Mouse (Mus musculus) MEL (cell line): ENCODE data around the gene Pip5k1c. TPM values are rescaled to one million over a fixed set of nuclear protein-coding genes. Genes with fewer than 3 reads are reported as not detected.

ENCODE experiments used
- DNase-seq: peaks from one replicate; pipeline ENCODE4 v3.0.0; 2011; ENCODE audit warnings: low read depth, low spot score
- H3K27ac ChIP-seq: 2 replicates; pipeline ENCODE4 v1.5.1; 2012; ENCODE audit warnings: low read depth, mild to moderate bottlenecking, control low read depth, low read length, moderate library complexity; ENCODE audit not compliant: control insufficient read depth
- H3K27me3 ChIP-seq, 2 experiments: fragments of 150-350 bp in 1 of 2; sonication (generic) in 1 of 2; 2 replicates each; pipeline ENCODE4 v1.6.1; 2012; ENCODE audit warnings: low read length in 2 of 2, mild to moderate bottlenecking in 2 of 2, improper control_type of control experiment in 1 of 2, moderate library complexity in 1 of 2; ENCODE audit not compliant: insufficient read depth in 2 of 2, control insufficient read depth in 1 of 2
- H3K36me3 ChIP-seq, 2 experiments: 2 replicates each; pipeline ENCODE4 v1.6.1; 2012 to 2014; ENCODE audit warnings: low read length in 2 of 2, improper control_type of control experiment in 1 of 2, inconsistent platforms in 1 of 2, mild to moderate bottlenecking in 1 of 2; ENCODE audit not compliant: insufficient read depth in 2 of 2, control insufficient read depth in 1 of 2
- H3K4me1 ChIP-seq, 2 experiments: fragments of 150-350 bp in 1 of 2; sonication (generic) in 1 of 2; 2 replicates each; pipeline ENCODE4 v1.6.1; 2012; ENCODE audit warnings: low read length in 2 of 2, improper control_type of control experiment in 1 of 2, mild to moderate bottlenecking in 1 of 2; ENCODE audit not compliant: insufficient read depth in 2 of 2, control insufficient read depth in 1 of 2
- H3K4me3 ChIP-seq, 2 experiments: fragments of 150-350 bp in 1 of 2; sonication (generic) in 1 of 2; 2 replicates each; pipeline ENCODE4 v1.5.1; 2012; ENCODE audit warnings: low read depth in 2 of 2, low read length in 2 of 2, mild to moderate bottlenecking in 2 of 2, moderate library complexity in 2 of 2, control low read depth in 1 of 2, improper control_type of control experiment in 1 of 2; ENCODE audit not compliant: control insufficient read depth in 1 of 2, insufficient read depth in 1 of 2
- H3K79me2 ChIP-seq: 2 replicates; pipeline ENCODE4 v1.6.1; 2012; ENCODE audit warnings: mild to moderate bottlenecking, low read length, moderate library complexity; ENCODE audit not compliant: control insufficient read depth, poor library complexity, insufficient read depth
- H3K9ac ChIP-seq: 2 replicates; pipeline ENCODE4 v1.6.1; 2012; ENCODE audit warnings: low read depth, mild to moderate bottlenecking, control low read depth, low read length, moderate library complexity; ENCODE audit not compliant: control insufficient read depth, poor library complexity, severe bottlenecking
- H3K9me3 ChIP-seq: fragments of 150-350 bp; sonication (generic); replicated peaks from 2 replicates; pipeline ENCODE4 v1.6.1; 2012; ENCODE audit warnings: mild to moderate bottlenecking, low read length, improper control_type of control experiment, moderate library complexity; ENCODE audit not compliant: insufficient read depth
- BHLHE40 ChIP-seq: IDR thresholded peaks from 2 replicates; pipeline ENCODE4 v1.6.1; 2012; ENCODE audit warnings: low read depth, mild to moderate bottlenecking, inconsistent platforms, low read length, improper control_type of control experiment, borderline replicate concordance
- CHD1 ChIP-seq: IDR thresholded peaks from 2 replicates; pipeline ENCODE4 v1.6.1; 2012; ENCODE audit warnings: low read depth, mild to moderate bottlenecking, inconsistent platforms, low read length, improper control_type of control experiment
- CHD2 ChIP-seq: IDR thresholded peaks from 2 replicates; pipeline ENCODE4 v1.6.1; 2011; ENCODE audit warnings: low read length, improper control_type of control experiment
- E2F4 ChIP-seq: IDR thresholded peaks from 2 replicates; pipeline ENCODE4 v1.6.1; 2011; ENCODE audit warnings: low read depth, low read length, improper control_type of control experiment, borderline replicate concordance
- ELF1 ChIP-seq: IDR thresholded peaks from 2 replicates; pipeline ENCODE4 v1.6.1; 2014; ENCODE audit warnings: low read depth, mild to moderate bottlenecking, inconsistent platforms, low read length, improper control_type of control experiment, moderate library complexity
- EP300 ChIP-seq, 2 experiments: IDR thresholded peaks; 2 replicates each; pipeline ENCODE4 v1.6.1; 2011; ENCODE audit warnings: improper control_type of control experiment in 2 of 2, low read length in 2 of 2, low read depth in 1 of 2, mild to moderate bottlenecking in 1 of 2
- ETS1 ChIP-seq: IDR thresholded peaks from 2 replicates; pipeline ENCODE4 v1.6.1; 2012; ENCODE audit warnings: low read depth, mild to moderate bottlenecking, inconsistent platforms, low read length, improper control_type of control experiment, moderate library complexity
- GABPA ChIP-seq: IDR thresholded peaks from 2 replicates; pipeline ENCODE4 v1.6.1; 2012; ENCODE audit warnings: low read depth, mild to moderate bottlenecking, inconsistent platforms, low read length, improper control_type of control experiment, moderate library complexity
- HCFC1 ChIP-seq: IDR thresholded peaks from 2 replicates; pipeline ENCODE4 v1.6.1; 2012; ENCODE audit warnings: low read depth, mild to moderate bottlenecking, inconsistent platforms, low read length, improper control_type of control experiment, moderate library complexity
- JUND ChIP-seq: IDR thresholded peaks from 2 replicates; pipeline ENCODE4 v1.6.1; 2011; ENCODE audit warnings: low read depth, mild to moderate bottlenecking, improper control_type of control experiment, low read length
- MAFK ChIP-seq: IDR thresholded peaks from 2 replicates; pipeline ENCODE4 v1.6.1; 2011; ENCODE audit warnings: low read depth, mild to moderate bottlenecking, low read length, improper control_type of control experiment, borderline replicate concordance
- MAZ ChIP-seq: IDR thresholded peaks from 2 replicates; pipeline ENCODE4 v1.6.1; 2012; ENCODE audit warnings: low read depth, mild to moderate bottlenecking, inconsistent platforms, low read length, improper control_type of control experiment
- MXI1 ChIP-seq: IDR thresholded peaks from 2 replicates; pipeline ENCODE4 v1.6.1; 2011; ENCODE audit warnings: mild to moderate bottlenecking, low read depth, low read length, improper control_type of control experiment
- MYC ChIP-seq: IDR thresholded peaks from 2 replicates; pipeline ENCODE4 v1.6.1; 2011; ENCODE audit warnings: low read depth, mild to moderate bottlenecking, low read length, improper control_type of control experiment, moderate library complexity
- NRF1 ChIP-seq: IDR thresholded peaks from 2 replicates; pipeline ENCODE4 v1.6.1; 2014; ENCODE audit warnings: low read depth, mild to moderate bottlenecking, inconsistent platforms, low read length, improper control_type of control experiment, moderate library complexity; ENCODE audit not compliant: poor library complexity, insufficient read depth, severe bottlenecking
- POLR2AphosphoS2 ChIP-seq: IDR thresholded peaks from 2 replicates; pipeline ENCODE4 v1.6.1; 2011; ENCODE audit warnings: low read length, improper control_type of control experiment
- RCOR1 ChIP-seq: IDR thresholded peaks from 2 replicates; pipeline ENCODE4 v1.6.1; 2012; ENCODE audit warnings: low read depth, mild to moderate bottlenecking, inconsistent platforms, low read length, improper control_type of control experiment
- TBP ChIP-seq: IDR thresholded peaks from 2 replicates; pipeline ENCODE4 v1.8.0; 2011; ENCODE audit warnings: low read depth, low read length, improper control_type of control experiment
- TCF12 ChIP-seq: IDR thresholded peaks from 2 replicates; pipeline ENCODE4 v1.6.1; 2014; ENCODE audit warnings: low read depth, mild to moderate bottlenecking, inconsistent platforms, low read length, improper control_type of control experiment, moderate library complexity
- UBTF ChIP-seq: IDR thresholded peaks from 2 replicates; pipeline ENCODE4 v1.6.1; 2012; ENCODE audit warnings: low read depth, mild to moderate bottlenecking, inconsistent platforms, low read length, improper control_type of control experiment, moderate library complexity, borderline replicate concordance; ENCODE audit not compliant: insufficient read depth
- USF1 ChIP-seq: IDR thresholded peaks from 2 replicates; pipeline ENCODE4 v1.6.1; 2014; ENCODE audit warnings: low read depth, mild to moderate bottlenecking, inconsistent platforms, low read length, improper control_type of control experiment, moderate library complexity
- ZC3H11A ChIP-seq: IDR thresholded peaks from 2 replicates; pipeline ENCODE4 v1.6.1; 2012; ENCODE audit warnings: low read depth, mild to moderate bottlenecking, inconsistent platforms, low read length, improper control_type of control experiment
- ZKSCAN1 ChIP-seq: IDR thresholded peaks from 2 replicates; pipeline ENCODE4 v1.6.1; 2012; ENCODE audit warnings: low read depth, mild to moderate bottlenecking, inconsistent platforms, low read length, improper control_type of control experiment, moderate library complexity
- polyA plus RNA-seq, 2 experiments: library from polyadenylated mRNA; stranded (reverse) in 1 of 2; unstranded in 1 of 2; fragments of >175 nt in 1 of 2; fragments of >200 nt in 1 of 2; gene quantifications; 2 replicates each; pipeline versions ENCODE4 v1.2.1 to v1.2.4; 2012; ENCODE audit warnings: low replicate concordance in 2 of 2, low read depth in 1 of 2; ENCODE audit not compliant: insufficient read length in 2 of 2, insufficient read depth in 1 of 2, missing spikeins in 1 of 2
- total RNA-seq: library from RNA; depleted of rRNA; stranded (reverse); fragments of 300-350 nt; gene quantifications from 2 replicates; pipeline ENCODE4 v1.2.3, GENCODE M21; 2012

Pip5k1c gene
- total and polyA plus RNA-seq, 3 experiments: 14.4 to 40.5 TPM; not detected in 1

DNA sequence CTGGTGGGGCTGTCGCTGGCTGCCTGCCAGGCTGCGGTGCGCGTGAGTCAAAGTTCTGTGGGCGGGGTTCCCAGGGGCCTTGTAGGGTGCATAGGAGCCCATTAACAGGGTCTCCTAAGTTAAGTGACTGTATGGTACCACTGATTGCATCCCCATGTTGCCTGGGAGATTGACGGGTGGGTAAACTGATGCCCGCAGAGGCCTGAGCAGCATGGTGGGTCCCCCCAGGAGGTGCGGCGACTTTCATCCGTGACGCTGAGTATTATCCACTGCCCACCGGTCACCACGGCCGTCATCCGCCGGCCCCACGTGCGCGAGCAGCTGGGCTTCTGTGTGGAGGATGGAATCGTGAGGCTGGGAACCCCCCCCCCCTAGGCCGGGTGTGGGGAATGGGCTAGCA lies 20.4 kb upstream of the Pip5k1c start:
- peaks cover 0 to 2% of the 10 kb centered on the region in 2 experiments; a peak in 2 of 4 replicates for H3K36me3 ChIP-seq
- TF ChIP-seq BHLHE40 (no peak), UBTF (no peak), TCF12 (no peak), MXI1 (no peak), MAZ (no peak), RCOR1 (no peak), ZKSCAN1 (no peak), TBP (no peak), ELF1 (no peak), POLR2AphosphoS2 (no peak), GABPA (no peak), NRF1 (no peak), CHD1 (no peak), EP300 (IDR thresholded peaks at IDR 0.05; ENCODE audit: low read depth in 1 of 2, low read length in 2 of 2) (no peak), JUND (no peak)
- DNase-seq: no peak
- H3K4me3 ChIP-seq: no peak overlapping the region
- no peak overlapping the region for H3K27ac ChIP-seq
- no peak overlapping the region for H3K9ac ChIP-seq
- H3K9me3 ChIP-seq: no peaks in the 10 kb centered on the region
- peaks cover 8% of the 10 kb centered on the region for H3K79me2 ChIP-seq
- H3K4me1 ChIP-seq: peaks cover 2 to 9% of the 10 kb centered on the region in 2 experiments; a peak in 2 of 4 replicates
- H3K27me3 ChIP-seq: no peaks in the 10 kb centered on the region

DNA sequence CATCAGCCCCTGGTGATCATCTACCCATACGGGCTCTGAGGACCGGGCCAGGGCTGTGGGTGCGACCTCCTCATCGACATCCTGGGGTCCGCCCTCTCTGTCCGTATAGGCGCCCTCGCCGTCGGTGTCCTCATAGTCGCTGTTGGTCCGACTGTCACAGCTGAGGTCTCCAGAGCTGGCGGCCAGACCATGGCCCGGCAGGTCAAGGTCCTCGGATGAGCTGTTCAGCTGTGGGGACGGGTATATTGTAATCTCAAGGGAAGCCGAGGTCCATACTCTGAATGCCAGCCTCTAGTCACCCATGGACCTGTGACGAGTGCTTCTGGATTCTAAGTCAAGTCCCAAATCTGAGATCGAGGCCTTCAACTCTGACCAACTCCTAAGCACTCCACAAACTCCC lies 18.9 kb upstream of the Pip5k1c start:
- H3K36me3 ChIP-seq: peaks cover 0 to 2% of the 10 kb centered on the region in 2 experiments; a peak in 2 of 4 replicates
- no peak overlapping the region for H3K9ac ChIP-seq
- H3K4me3 ChIP-seq: no peak overlapping the region
- peaks cover 0 to 3% of the 10 kb centered on the region in 2 experiments; a peak in 1 of 4 replicates for H3K4me1 ChIP-seq
- H3K9me3 ChIP-seq: no peaks in the 10 kb centered on the region
- no peaks in the 10 kb centered on the region for H3K27me3 ChIP-seq
- no peak overlapping the region for H3K27ac ChIP-seq
- H3K79me2 ChIP-seq: peaks cover under 1% of the 10 kb centered on the region
- TF ChIP-seq MAFK (no peak), POLR2AphosphoS2 (no peak), ZC3H11A (no peak), MYC (no peak), CHD2 (no peak), E2F4 (no peak), MAZ (no peak), USF1 (no peak), NRF1 (no peak), RCOR1 (no peak), HCFC1 (no peak), ETS1 (no peak)
- TF ChIP-seq, all 39 proteins: peak for 0
- no peak for DNase-seq
